Mouse (Mus musculus): ENCODE data around the gene Flot1. TPM values are rescaled to one million over a fixed set of nuclear protein-coding genes. Genes with fewer than 3 reads are reported as not detected.

Flot1 gene
- polyA plus RNA-seq (2012; ENCODE audit: insufficient read depth, insufficient read length, missing spikeins), result 38.1 and 61.2 TPM in 2 replicates

DNA sequence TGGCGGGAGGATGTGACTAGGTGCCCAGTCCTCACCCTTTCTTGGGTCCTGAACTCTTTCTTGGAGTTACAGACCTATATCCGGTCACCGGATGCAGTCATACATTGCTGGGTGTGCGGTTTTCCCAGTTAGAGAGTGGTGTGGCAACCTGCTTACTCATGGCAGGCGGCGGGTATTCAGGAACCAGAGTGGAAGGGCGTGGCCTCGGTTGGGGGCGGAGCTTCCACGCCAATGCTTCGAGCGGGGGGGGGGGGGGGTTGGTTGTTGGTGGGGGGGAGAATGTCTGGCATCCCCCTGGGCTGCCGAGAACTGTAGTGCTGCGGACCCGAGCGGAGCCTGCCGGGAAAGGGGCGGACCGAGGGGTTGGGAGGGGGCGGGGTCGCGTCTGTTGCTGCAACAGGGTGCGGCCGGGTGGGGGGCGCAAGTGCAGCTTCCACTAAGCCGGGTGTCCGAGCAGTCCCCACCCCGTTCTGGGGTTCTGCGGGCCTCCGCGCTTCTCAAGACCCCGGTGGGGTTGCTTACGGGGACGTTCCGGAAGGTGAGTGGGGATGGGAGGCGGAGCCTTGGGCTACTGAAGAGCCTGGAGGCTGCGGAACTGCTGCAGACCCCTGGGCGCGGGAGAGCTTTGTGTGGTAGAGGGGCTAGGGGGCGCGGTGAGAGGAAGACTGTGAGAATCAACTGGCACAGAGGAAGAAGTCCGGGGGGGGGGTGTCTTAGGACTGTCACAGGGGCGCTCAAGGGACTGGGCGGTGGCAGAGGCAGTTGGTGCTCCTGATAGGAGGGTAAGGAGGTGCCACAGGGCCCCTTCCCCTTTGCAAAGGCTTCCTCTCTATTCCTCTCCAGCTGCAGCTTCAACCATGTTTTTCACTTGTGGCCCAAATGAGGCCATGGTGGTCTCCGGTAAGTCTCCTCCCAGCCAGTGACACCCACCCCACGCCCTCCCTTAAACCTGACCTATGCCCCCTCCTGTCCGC is at the start of gene Flot1:
Gene Flot1 (plus strand): TSS at position 267 of the 974 bp plus-strand sequence.
- Histone ChIP-seq H3K27ac (replicated peaks; ENCODE audit: low read depth, low read length) (peak within 1 kb of the TSS; percentile 90), H3K4me1 (ENCODE audit: control insufficient read depth, insufficient read depth, insufficient read length, low read length) (peaks cover 2% of the 10 kb centered on the region; the same call in 1 of the 2 replicates), H3K4me3 (ENCODE audit: insufficient read depth, low read depth, low read length) (peak within 1 kb of the TSS; percentile 86)

DNA sequence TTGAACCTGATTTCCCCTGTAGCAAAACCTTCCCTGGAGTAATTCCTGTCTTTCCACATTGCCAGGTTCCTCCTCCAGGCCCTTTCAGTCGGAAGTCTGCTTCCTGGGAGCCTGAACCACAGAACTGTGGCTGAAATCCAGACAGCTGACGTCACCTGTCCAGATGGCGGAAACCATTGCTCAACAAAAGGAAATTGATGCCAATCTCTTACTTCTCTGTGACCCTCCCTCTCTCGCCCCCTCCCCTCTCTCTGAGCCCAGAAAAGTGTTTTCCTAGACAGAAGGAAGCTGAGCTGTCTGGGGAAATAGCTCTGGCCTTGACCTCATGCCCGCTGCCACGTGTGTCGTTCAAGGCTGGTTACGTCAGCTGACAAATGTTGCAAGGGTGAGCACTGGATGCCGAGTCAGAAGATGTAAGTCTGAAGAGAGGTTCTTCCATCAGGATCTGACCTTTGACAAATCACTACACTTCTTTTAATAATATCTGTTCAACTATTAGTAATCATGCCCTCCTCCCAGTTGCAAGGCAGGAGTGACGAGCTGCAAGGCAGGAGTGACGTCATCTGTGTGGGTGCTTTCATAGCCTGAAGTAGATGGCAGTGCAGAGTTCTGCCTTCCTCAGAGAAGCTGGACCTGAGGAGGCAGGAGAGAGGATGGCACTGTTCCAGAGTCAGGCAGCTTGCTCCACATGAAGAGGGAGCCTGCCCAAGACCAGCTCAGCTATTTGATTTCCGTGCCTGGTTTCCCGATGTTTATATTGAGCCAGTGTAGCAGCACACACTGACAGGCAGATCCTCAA is 46.0 kb upstream of the Flot1 start:
- no peaks in the 10 kb centered on the region for H3K4me1 ChIP-seq (ENCODE audit: control insufficient read depth, insufficient read depth, insufficient read length, low read length)
- peak overlapping the region; percentile 65 for H3K27ac ChIP-seq (replicated peaks; ENCODE audit: low read depth, low read length)
- no peak overlapping the region for H3K4me3 ChIP-seq (ENCODE audit: insufficient read depth, low read depth, low read length)

DNA sequence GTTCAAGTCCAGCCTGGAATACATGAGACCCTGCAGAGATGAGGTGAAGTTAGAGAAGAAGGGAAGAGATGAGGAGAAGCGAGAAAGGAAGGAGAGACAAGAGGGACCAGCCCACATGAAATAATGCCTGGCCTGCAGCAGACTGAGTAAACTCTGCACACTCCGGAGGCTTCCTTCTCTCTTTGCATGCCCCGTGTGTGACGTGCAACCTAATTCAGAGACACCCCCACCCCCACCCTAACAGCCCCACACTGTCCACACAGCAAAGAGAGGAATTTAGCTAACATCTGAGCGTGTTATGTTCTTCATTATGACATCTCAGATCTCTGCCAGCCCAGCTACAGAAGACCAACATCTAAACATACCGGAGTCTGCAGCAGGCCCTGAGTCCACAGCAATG is 44.1 kb upstream of the Flot1 start:
- no peak overlapping the region for H3K4me3 ChIP-seq (ENCODE audit: insufficient read depth, low read depth, low read length)
- no peaks in the 10 kb centered on the region for H3K4me1 ChIP-seq (ENCODE audit: control insufficient read depth, insufficient read depth, insufficient read length, low read length)
- no peak overlapping the region for H3K27ac ChIP-seq (replicated peaks; ENCODE audit: low read depth, low read length)

- H3K4me3 ChIP-seq (ENCODE audit: insufficient read depth, low read depth, low read length), result no peak overlapping the region
- H3K27ac ChIP-seq (replicated peaks; ENCODE audit: low read depth, low read length), result peak overlapping the region; percentile 62
- H3K4me1 ChIP-seq (ENCODE audit: control insufficient read depth, insufficient read depth, insufficient read length, low read length), result no peaks in the 10 kb centered on the region
These were observed 43.4 kb upstream of the Flot1 start for GRCm38 (mm10) chr17:35779466-35780205.

GRCm38 (mm10) chr17:35780362-35780761 is 42.7 kb upstream of the Flot1 start:
- Histone ChIP-seq H3K27ac (replicated peaks; ENCODE audit: low read depth, low read length) (peak overlapping the region; percentile 62; the same call in 1 of the 2 replicates), H3K4me3 (ENCODE audit: insufficient read depth, low read depth, low read length) (no peak overlapping the region), H3K4me1 (ENCODE audit: control insufficient read depth, insufficient read depth, insufficient read length, low read length) (no peaks in the 10 kb centered on the region)

GRCm38 (mm10) chr17:35782398-35782797 is 40.6 kb upstream of the Flot1 start:
- Histone ChIP-seq H3K4me3 (ENCODE audit: insufficient read depth, low read depth, low read length) (no peak overlapping the region), H3K27ac (replicated peaks; ENCODE audit: low read depth, low read length) (no peak overlapping the region)

DNA sequence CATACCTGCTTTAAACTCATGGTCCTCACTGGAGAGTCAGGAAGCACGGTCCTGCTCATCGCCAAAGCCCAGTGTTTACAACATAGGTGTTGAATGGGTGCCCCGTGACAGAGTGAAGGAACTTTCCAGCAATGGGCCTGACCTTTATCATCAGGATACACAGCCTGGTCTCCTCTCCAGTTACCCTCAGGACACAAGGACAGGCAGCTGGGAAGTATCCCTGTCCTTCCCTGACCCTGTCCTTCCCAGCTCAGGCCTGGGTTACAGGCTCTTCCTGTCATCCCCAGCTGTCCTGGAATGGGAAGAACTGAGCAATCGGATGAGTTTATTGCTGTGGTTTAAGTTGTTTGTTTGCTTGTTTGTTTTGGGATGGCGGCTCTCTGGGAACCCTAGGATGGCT is 40.1 kb upstream of the Flot1 start:
- H3K4me1 ChIP-seq (ENCODE audit: control insufficient read depth, insufficient read depth, insufficient read length, low read length), result no peaks in the 10 kb centered on the region
- no peak overlapping the region for H3K27ac ChIP-seq (replicated peaks; ENCODE audit: low read depth, low read length)
- H3K4me3 ChIP-seq (ENCODE audit: insufficient read depth, low read depth, low read length), result no peak overlapping the region

More at GRCm38 (mm10) chr17:35782398-35782797, 40.6 kb upstream of the Flot1 start:
- H3K4me1 ChIP-seq (ENCODE audit: control insufficient read depth, insufficient read depth, insufficient read length, low read length), result no peaks in the 10 kb centered on the region

DNA sequence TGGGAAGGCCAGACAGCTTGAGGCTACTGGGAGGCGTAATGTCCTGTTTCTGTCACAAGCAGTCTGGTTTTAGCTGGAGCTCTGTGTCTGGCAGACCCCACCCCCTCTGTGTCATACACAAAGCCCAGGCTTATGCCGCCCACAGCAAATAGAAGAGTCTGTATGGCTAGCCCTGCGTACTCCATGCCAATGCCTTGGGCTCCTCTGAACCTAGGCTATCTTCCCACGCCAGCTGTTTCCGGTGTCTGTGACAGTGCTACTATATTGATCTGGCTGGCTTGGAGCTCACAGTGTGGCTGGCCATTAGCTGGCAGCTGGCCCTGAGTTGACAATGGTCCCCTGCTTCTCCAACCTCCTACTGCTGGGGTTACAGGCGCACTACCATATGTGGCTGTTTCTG is 39.1 kb upstream of the Flot1 start:
- no peak overlapping the region for H3K27ac ChIP-seq (replicated peaks; ENCODE audit: low read depth, low read length)

DNA sequence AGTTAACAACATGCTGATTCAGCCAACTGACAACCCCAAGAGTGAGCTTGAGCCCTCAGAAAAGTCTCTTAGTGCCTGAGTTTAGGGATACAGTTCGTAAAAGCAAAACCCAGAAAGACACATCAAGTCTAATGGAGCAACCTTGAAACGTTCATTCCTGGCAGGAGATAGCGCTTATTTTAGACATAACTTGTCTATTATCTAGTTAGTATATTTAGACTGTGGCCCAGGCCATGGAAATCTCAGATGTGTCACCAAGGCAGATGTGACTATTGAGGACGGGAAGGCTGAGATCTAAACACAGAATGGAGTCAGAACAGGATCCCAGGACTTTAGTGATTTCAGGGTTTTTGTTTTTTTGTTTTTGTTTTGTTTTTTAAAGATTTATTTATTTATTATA is 37.9 kb upstream of the Flot1 start:
- Histone ChIP-seq H3K27ac (replicated peaks; ENCODE audit: low read depth, low read length) (no peak overlapping the region), H3K4me1 (ENCODE audit: control insufficient read depth, insufficient read depth, insufficient read length, low read length) (no peaks in the 10 kb centered on the region), H3K4me3 (ENCODE audit: insufficient read depth, low read depth, low read length) (no peak overlapping the region)

More for the DNA sequence above, 39.1 kb upstream of the Flot1 start:
- no peak overlapping the region for H3K4me3 ChIP-seq (ENCODE audit: insufficient read depth, low read depth, low read length)
- H3K4me1 ChIP-seq (ENCODE audit: control insufficient read depth, insufficient read depth, insufficient read length, low read length), result no peaks in the 10 kb centered on the region

- no peaks in the 10 kb centered on the region for H3K4me1 ChIP-seq (ENCODE audit: control insufficient read depth, insufficient read depth, insufficient read length, low read length)
- H3K27ac ChIP-seq (replicated peaks; ENCODE audit: low read depth, low read length), result no peak overlapping the region
- no peak overlapping the region for H3K4me3 ChIP-seq (ENCODE audit: insufficient read depth, low read depth, low read length)
These were observed 35.5 kb upstream of the Flot1 start for GRCm38 (mm10) chr17:35787493-35787892.

DNA sequence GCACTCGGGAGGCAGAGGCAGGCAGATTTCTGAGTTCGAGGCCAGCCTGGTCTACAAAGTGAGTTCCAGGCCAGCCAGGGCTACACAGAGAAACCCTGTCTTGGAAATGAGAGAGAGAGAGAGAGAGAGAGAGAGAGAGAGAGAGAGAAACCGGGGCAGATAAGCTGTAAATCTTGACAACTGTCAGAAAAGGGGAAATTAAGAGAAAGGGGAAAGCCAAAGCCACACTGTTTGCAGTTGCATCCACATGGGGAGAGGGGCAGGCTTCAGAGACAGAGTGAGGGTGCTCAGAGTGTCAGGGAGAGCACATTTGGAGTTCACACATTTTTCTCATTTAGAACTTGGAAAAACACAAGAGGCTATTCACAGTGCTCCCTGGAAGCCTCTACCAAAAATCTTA is 35.0 kb upstream of the Flot1 start:
- Histone ChIP-seq H3K4me3 (ENCODE audit: insufficient read depth, low read depth, low read length) (no peak overlapping the region), H3K27ac (replicated peaks; ENCODE audit: low read depth, low read length) (no peak overlapping the region), H3K4me1 (ENCODE audit: control insufficient read depth, insufficient read depth, insufficient read length, low read length) (no peaks in the 10 kb centered on the region)

DNA sequence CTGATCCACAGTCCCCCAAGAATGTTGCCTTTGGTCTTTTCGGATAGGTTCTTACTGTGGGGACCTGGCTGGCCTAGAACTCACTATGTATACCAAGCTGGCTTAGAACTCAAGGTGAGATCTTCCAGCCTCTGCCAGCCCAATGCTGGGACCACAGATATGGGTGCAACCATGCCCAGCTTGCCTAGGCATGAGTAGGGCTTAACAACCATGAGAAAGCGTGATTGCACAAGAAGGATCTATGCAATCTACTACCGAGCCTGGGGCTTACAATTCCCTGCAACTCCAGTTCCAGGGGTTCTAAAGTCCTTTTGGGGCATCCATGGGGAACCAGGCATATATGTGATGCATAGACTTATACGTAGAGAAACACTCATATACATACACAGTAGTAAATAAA is 32.1 kb upstream of the Flot1 start:
- Histone ChIP-seq H3K27ac (replicated peaks; ENCODE audit: low read depth, low read length) (no peak overlapping the region; the same call in 1 of the 2 replicates), H3K4me3 (ENCODE audit: insufficient read depth, low read depth, low read length) (no peak overlapping the region), H3K4me1 (ENCODE audit: control insufficient read depth, insufficient read depth, insufficient read length, low read length) (no peaks in the 10 kb centered on the region)

- Histone ChIP-seq H3K27ac (replicated peaks; ENCODE audit: low read depth, low read length) (no peak overlapping the region), H3K4me3 (ENCODE audit: insufficient read depth, low read depth, low read length) (no peak overlapping the region), H3K4me1 (ENCODE audit: control insufficient read depth, insufficient read depth, insufficient read length, low read length) (no peaks in the 10 kb centered on the region)
These were observed 30.2 kb upstream of the Flot1 start for GRCm38 (mm10) chr17:35792837-35793236.

GRCm38 (mm10) chr17:35795099-35795498 is 27.9 kb upstream of the Flot1 start:
- Histone ChIP-seq H3K4me1 (ENCODE audit: control insufficient read depth, insufficient read depth, insufficient read length, low read length) (no peaks in the 10 kb centered on the region), H3K27ac (replicated peaks; ENCODE audit: low read depth, low read length) (no peak overlapping the region), H3K4me3 (ENCODE audit: insufficient read depth, low read depth, low read length) (no peak overlapping the region)

DNA sequence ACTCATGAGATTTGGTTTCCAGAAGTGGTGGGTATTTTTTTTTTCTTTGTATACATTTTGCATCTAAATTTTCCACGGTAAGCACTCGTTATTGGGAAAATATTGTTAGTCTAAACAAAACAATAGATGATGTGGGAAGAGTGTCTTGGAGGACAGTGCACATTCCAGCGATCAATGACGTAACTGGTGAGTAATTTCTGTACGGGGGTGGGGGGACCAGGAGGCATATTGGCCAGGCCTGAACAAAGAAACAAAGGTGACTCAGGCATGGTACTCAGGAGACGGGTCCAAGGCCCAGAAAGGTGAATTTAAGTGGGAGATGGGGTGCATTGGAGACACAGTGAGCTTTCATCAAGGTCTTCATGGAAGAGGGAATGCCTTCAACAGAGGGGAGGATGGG is 27.4 kb upstream of the Flot1 start:
- H3K4me1 ChIP-seq (ENCODE audit: control insufficient read depth, insufficient read depth, insufficient read length, low read length), result no peaks in the 10 kb centered on the region
- H3K27ac ChIP-seq (replicated peaks; ENCODE audit: low read depth, low read length), result no peak overlapping the region
- no peak overlapping the region for H3K4me3 ChIP-seq (ENCODE audit: insufficient read depth, low read depth, low read length)

Data from brown adipose tissue, adult 24 weeks (tissue).